Mouse (Mus musculus) lung, postnatal 0 days (tissue): ENCODE measurements at regions not wholly inside any gene's neighbourhood (a gene's known extent, or its start where the extent isn't known, plus 50 kb on each side); places are given as distances from the start of the nearest gene placed in this dataset.

Experiments used
- CTCF ChIP-seq: IDR thresholded peaks from 2 replicates; pipeline ENCODE4 v1.5.1; 2016; ENCODE audit warnings: antibody characterized with exemption, mild to moderate bottlenecking
- EP300 ChIP-seq: IDR thresholded peaks from 2 replicates; pipeline ENCODE4 v1.6.1; 2016; ENCODE audit warnings: antibody characterized with exemption, mild to moderate bottlenecking, control low read depth

GRCm38 (mm10) chr1:163190841-163191240, 105.4 kb upstream of the Mroh9 start:
- TF ChIP-seq EP300 = no peak
- TF ChIP-seq CTCF = no peak
